Mouse (Mus musculus) MEL (cell line): ENCODE results near the gene Fam178b. TPM values are rescaled to one million over a fixed set of nuclear protein-coding genes. Genes with fewer than 3 reads are reported as not detected.

Experiments used
- DNase-seq: peaks from one replicate; pipeline ENCODE4 v3.0.0; 2011; ENCODE audit warnings: low read depth, low spot score
- H3K27ac ChIP-seq: 2 replicates; pipeline ENCODE4 v1.5.1; 2012; ENCODE audit warnings: low read depth, mild to moderate bottlenecking, control low read depth, low read length, moderate library complexity; ENCODE audit not compliant: control insufficient read depth
- H3K27me3 ChIP-seq, 2 experiments: fragments of 150-350 bp in 1 of 2; sonication (generic) in 1 of 2; 2 replicates each; pipeline ENCODE4 v1.6.1; 2012; ENCODE audit warnings: low read length in 2 of 2, mild to moderate bottlenecking in 2 of 2, improper control_type of control experiment in 1 of 2, moderate library complexity in 1 of 2; ENCODE audit not compliant: insufficient read depth in 2 of 2, control insufficient read depth in 1 of 2
- H3K36me3 ChIP-seq, 2 experiments: 2 replicates each; pipeline ENCODE4 v1.6.1; 2012 to 2014; ENCODE audit warnings: low read length in 2 of 2, improper control_type of control experiment in 1 of 2, inconsistent platforms in 1 of 2, mild to moderate bottlenecking in 1 of 2; ENCODE audit not compliant: insufficient read depth in 2 of 2, control insufficient read depth in 1 of 2
- H3K4me1 ChIP-seq, 2 experiments: fragments of 150-350 bp in 1 of 2; sonication (generic) in 1 of 2; 2 replicates each; pipeline ENCODE4 v1.6.1; 2012; ENCODE audit warnings: low read length in 2 of 2, improper control_type of control experiment in 1 of 2, mild to moderate bottlenecking in 1 of 2; ENCODE audit not compliant: insufficient read depth in 2 of 2, control insufficient read depth in 1 of 2
- H3K4me3 ChIP-seq, 2 experiments: fragments of 150-350 bp in 1 of 2; sonication (generic) in 1 of 2; 2 replicates each; pipeline ENCODE4 v1.5.1; 2012; ENCODE audit warnings: low read depth in 2 of 2, low read length in 2 of 2, mild to moderate bottlenecking in 2 of 2, moderate library complexity in 2 of 2, control low read depth in 1 of 2, improper control_type of control experiment in 1 of 2; ENCODE audit not compliant: control insufficient read depth in 1 of 2, insufficient read depth in 1 of 2
- H3K79me2 ChIP-seq: 2 replicates; pipeline ENCODE4 v1.6.1; 2012; ENCODE audit warnings: mild to moderate bottlenecking, low read length, moderate library complexity; ENCODE audit not compliant: control insufficient read depth, poor library complexity, insufficient read depth
- H3K9ac ChIP-seq: 2 replicates; pipeline ENCODE4 v1.6.1; 2012; ENCODE audit warnings: low read depth, mild to moderate bottlenecking, control low read depth, low read length, moderate library complexity; ENCODE audit not compliant: control insufficient read depth, poor library complexity, severe bottlenecking
- H3K9me3 ChIP-seq: fragments of 150-350 bp; sonication (generic); replicated peaks from 2 replicates; pipeline ENCODE4 v1.6.1; 2012; ENCODE audit warnings: mild to moderate bottlenecking, low read length, improper control_type of control experiment, moderate library complexity; ENCODE audit not compliant: insufficient read depth
- BHLHE40 ChIP-seq: IDR thresholded peaks from 2 replicates; pipeline ENCODE4 v1.6.1; 2012; ENCODE audit warnings: low read depth, mild to moderate bottlenecking, inconsistent platforms, low read length, improper control_type of control experiment, borderline replicate concordance
- CTCF ChIP-seq, 3 experiments: IDR thresholded peaks in 2 of 3; conservative IDR thresholded peaks in 1 of 3; 2 replicates each; pipeline ENCODE4 v1.5.1; 2011 to 2012; ENCODE audit warnings: low read length in 3 of 3, low read depth in 2 of 3, mild to moderate bottlenecking in 2 of 3, improper control_type of control experiment in 1 of 3, inconsistent platforms in 1 of 3, mixed read lengths in 1 of 3, moderate library complexity in 1 of 3; ENCODE audit not compliant: control insufficient read depth in 1 of 3, insufficient read depth in 1 of 3, poor library complexity in 1 of 3, severe bottlenecking in 1 of 3
- E2F4 ChIP-seq: IDR thresholded peaks from 2 replicates; pipeline ENCODE4 v1.6.1; 2011; ENCODE audit warnings: low read depth, low read length, improper control_type of control experiment, borderline replicate concordance
- ELF1 ChIP-seq: IDR thresholded peaks from 2 replicates; pipeline ENCODE4 v1.6.1; 2014; ENCODE audit warnings: low read depth, mild to moderate bottlenecking, inconsistent platforms, low read length, improper control_type of control experiment, moderate library complexity
- EP300 ChIP-seq, 2 experiments: IDR thresholded peaks; 2 replicates each; pipeline ENCODE4 v1.6.1; 2011; ENCODE audit warnings: improper control_type of control experiment in 2 of 2, low read length in 2 of 2, low read depth in 1 of 2, mild to moderate bottlenecking in 1 of 2
- ETS1 ChIP-seq: IDR thresholded peaks from 2 replicates; pipeline ENCODE4 v1.6.1; 2012; ENCODE audit warnings: low read depth, mild to moderate bottlenecking, inconsistent platforms, low read length, improper control_type of control experiment, moderate library complexity
- GATA1 ChIP-seq: IDR thresholded peaks from 2 replicates; pipeline ENCODE4 v1.6.1; 2011; ENCODE audit warnings: low read depth, low read length, improper control_type of control experiment
- JUND ChIP-seq: IDR thresholded peaks from 2 replicates; pipeline ENCODE4 v1.6.1; 2011; ENCODE audit warnings: low read depth, mild to moderate bottlenecking, improper control_type of control experiment, low read length
- MAFK ChIP-seq: IDR thresholded peaks from 2 replicates; pipeline ENCODE4 v1.6.1; 2011; ENCODE audit warnings: low read depth, mild to moderate bottlenecking, low read length, improper control_type of control experiment, borderline replicate concordance
- MAZ ChIP-seq: IDR thresholded peaks from 2 replicates; pipeline ENCODE4 v1.6.1; 2012; ENCODE audit warnings: low read depth, mild to moderate bottlenecking, inconsistent platforms, low read length, improper control_type of control experiment
- MXI1 ChIP-seq: IDR thresholded peaks from 2 replicates; pipeline ENCODE4 v1.6.1; 2011; ENCODE audit warnings: mild to moderate bottlenecking, low read depth, low read length, improper control_type of control experiment
- MYB ChIP-seq: IDR thresholded peaks from 2 replicates; pipeline ENCODE4 v1.6.1; 2011; ENCODE audit warnings: mild to moderate bottlenecking, low read depth, low read length, improper control_type of control experiment
- MYC ChIP-seq: IDR thresholded peaks from 2 replicates; pipeline ENCODE4 v1.6.1; 2011; ENCODE audit warnings: low read depth, mild to moderate bottlenecking, low read length, improper control_type of control experiment, moderate library complexity
- NRF1 ChIP-seq: IDR thresholded peaks from 2 replicates; pipeline ENCODE4 v1.6.1; 2014; ENCODE audit warnings: low read depth, mild to moderate bottlenecking, inconsistent platforms, low read length, improper control_type of control experiment, moderate library complexity; ENCODE audit not compliant: poor library complexity, insufficient read depth, severe bottlenecking
- POLR2A ChIP-seq, 2 experiments: IDR thresholded peaks; 2 replicates each; pipeline ENCODE4 v1.6.1; 2011 to 2012; ENCODE audit warnings: low read length in 2 of 2, mild to moderate bottlenecking in 2 of 2, control low read depth in 1 of 2, improper control_type of control experiment in 1 of 2, low read depth in 1 of 2, moderate library complexity in 1 of 2; ENCODE audit not compliant: control insufficient read depth in 1 of 2, insufficient read depth in 1 of 2, poor library complexity in 1 of 2
- POLR2AphosphoS5 ChIP-seq: IDR thresholded peaks from 2 replicates; pipeline ENCODE4 v1.6.1; 2012; ENCODE audit warnings: low read depth, borderline replicate concordance, mild to moderate bottlenecking, inconsistent platforms, low read length, moderate library complexity, mixed read lengths
- RAD21 ChIP-seq: IDR thresholded peaks from 2 replicates; pipeline ENCODE4 v1.6.1; 2011; ENCODE audit warnings: mild to moderate bottlenecking, low read depth, low read length, improper control_type of control experiment
- SIN3A ChIP-seq: IDR thresholded peaks from 2 replicates; pipeline ENCODE4 v1.6.1; 2012; ENCODE audit warnings: low read length, improper control_type of control experiment, inconsistent platforms
- SMC3 ChIP-seq: IDR thresholded peaks from 2 replicates; pipeline ENCODE4 v1.6.1; 2011; ENCODE audit warnings: low read depth, low read length, improper control_type of control experiment
- TAL1 ChIP-seq: IDR thresholded peaks from 2 replicates; pipeline ENCODE4 v1.6.1; 2012; ENCODE audit warnings: mild to moderate bottlenecking, inconsistent platforms, low read length, moderate library complexity, mixed read lengths
- TCF12 ChIP-seq: IDR thresholded peaks from 2 replicates; pipeline ENCODE4 v1.6.1; 2014; ENCODE audit warnings: low read depth, mild to moderate bottlenecking, inconsistent platforms, low read length, improper control_type of control experiment, moderate library complexity
- USF2 ChIP-seq, 2 experiments: IDR thresholded peaks; 2 replicates each; pipeline ENCODE4 v1.6.1; 2011 to 2012; ENCODE audit warnings: improper control_type of control experiment in 2 of 2, low read length in 2 of 2, borderline replicate concordance in 1 of 2, inconsistent platforms in 1 of 2, low read depth in 1 of 2, mild to moderate bottlenecking in 1 of 2; ENCODE audit not compliant: insufficient read depth in 1 of 2
- ZC3H11A ChIP-seq: IDR thresholded peaks from 2 replicates; pipeline ENCODE4 v1.6.1; 2012; ENCODE audit warnings: low read depth, mild to moderate bottlenecking, inconsistent platforms, low read length, improper control_type of control experiment
- ZKSCAN1 ChIP-seq: IDR thresholded peaks from 2 replicates; pipeline ENCODE4 v1.6.1; 2012; ENCODE audit warnings: low read depth, mild to moderate bottlenecking, inconsistent platforms, low read length, improper control_type of control experiment, moderate library complexity
- ZMIZ1 ChIP-seq: IDR thresholded peaks from 2 replicates; pipeline ENCODE4 v1.6.1; 2012; ENCODE audit warnings: low read depth, mild to moderate bottlenecking, inconsistent platforms, low read length, improper control_type of control experiment, moderate library complexity
- polyA plus RNA-seq, 2 experiments: library from polyadenylated mRNA; stranded (reverse) in 1 of 2; unstranded in 1 of 2; fragments of >175 nt in 1 of 2; fragments of >200 nt in 1 of 2; gene quantifications; 2 replicates each; pipeline versions ENCODE4 v1.2.1 to v1.2.4; 2012; ENCODE audit warnings: low replicate concordance in 2 of 2, low read depth in 1 of 2; ENCODE audit not compliant: insufficient read length in 2 of 2, insufficient read depth in 1 of 2, missing spikeins in 1 of 2
- total RNA-seq: library from RNA; depleted of rRNA; stranded (reverse); fragments of 300-350 nt; gene quantifications from 2 replicates; pipeline ENCODE4 v1.2.3, GENCODE M21; 2012

Fam178b gene
- total and polyA plus RNA-seq, 3 experiments = 0.19 to 0.29 TPM; not detected in 1

DNA sequence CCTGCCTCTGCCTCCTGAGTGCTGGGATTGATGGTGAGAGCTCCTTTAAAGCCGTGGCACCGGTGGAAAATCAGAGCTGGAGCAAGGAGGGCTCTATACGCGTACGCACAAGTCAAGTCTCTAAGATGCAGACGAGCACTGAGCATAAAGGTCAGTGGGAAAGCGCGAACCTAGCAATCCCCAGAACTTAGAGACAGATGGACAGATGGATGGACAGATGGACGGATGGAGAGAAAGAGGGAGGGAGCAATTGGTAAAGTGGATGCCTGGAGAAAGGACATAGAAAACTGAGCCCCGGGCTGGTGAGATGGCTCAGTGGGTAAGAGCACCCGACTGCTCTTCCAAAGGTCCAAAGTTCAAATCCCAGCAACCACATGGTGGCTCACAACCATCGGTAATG, 142.2 kb downstream of the Fam178b start:
- Histone ChIP-seq H3K9me3 (no peaks in the 10 kb centered on the region), H3K27ac (no peak overlapping the region), H3K27me3 (no peaks in the 10 kb centered on the region), H3K36me3 (no peaks in the 10 kb centered on the region; a peak in 1 of 4 replicates), H3K79me2 (peaks cover 1% of the 10 kb centered on the region; the same call in 1 of the 2 replicates)
- DNase-seq = no peak
- no peak for TF ChIP-seq JUND
- TF ChIP-seq, all 39 proteins: peak for 0
- H3K9ac ChIP-seq = no peak overlapping the region
- H3K4me1 ChIP-seq = no peaks in the 10 kb centered on the region; a peak in 2 of 4 replicates
- no peak overlapping the region for H3K4me3 ChIP-seq

DNA sequence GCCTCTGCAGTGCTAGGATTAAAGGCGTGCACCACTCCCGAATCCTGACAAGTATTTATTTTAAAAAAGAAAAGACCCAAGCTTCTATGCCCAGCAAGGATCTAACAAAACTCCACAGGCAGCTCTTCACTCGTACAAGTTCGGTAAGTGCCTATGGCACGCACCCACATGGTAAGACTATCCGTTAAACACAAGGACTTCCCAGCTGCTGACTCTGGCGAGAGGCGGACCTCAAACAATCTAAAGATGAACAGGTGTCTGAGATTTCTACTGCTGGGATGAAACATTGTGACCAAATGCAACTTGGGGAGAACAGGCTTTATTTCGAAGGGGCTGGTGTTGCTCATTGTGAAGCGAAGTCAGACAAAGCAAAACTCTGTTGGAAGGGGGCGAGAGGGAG, 142.9 kb downstream of the Fam178b start:
- Histone ChIP-seq H3K9ac (no peak overlapping the region), H3K27ac (no peak overlapping the region), H3K4me3 (no peak overlapping the region), H3K36me3 (no peaks in the 10 kb centered on the region; a peak in 1 of 4 replicates)
- DNase-seq = no peak
- TF ChIP-seq TCF12 (no peak), USF2 (IDR thresholded peaks at IDR 0.05; ENCODE audit: borderline replicate concordance in 1 of 2, insufficient read depth in 1 of 2, low read depth in 1 of 2, low read length in 2 of 2) (no peak), ELF1 (no peak), ETS1 (no peak), ZMIZ1 (no peak), ZKSCAN1 (no peak), GATA1 (no peak), BHLHE40 (no peak), ZC3H11A (no peak), MXI1 (no peak), TAL1 (no peak), SIN3A (no peak), CTCF (IDR thresholded peaks at IDR 0.05 in 2 of 3, conservative IDR thresholded peaks at IDR 0.05 in 1 of 3; ENCODE audit: control insufficient read depth in 1 of 3, insufficient read depth in 1 of 3, low read depth in 2 of 3, low read length in 3 of 3, poor library complexity in 1 of 3, severe bottlenecking in 1 of 3) (no peak), MYC (no peak)
- TF ChIP-seq, all 39 proteins: peak for 0
- Histone ChIP-seq H3K9me3 (no peaks in the 10 kb centered on the region), H3K27me3 (no peaks in the 10 kb centered on the region), H3K4me1 (no peaks in the 10 kb centered on the region), H3K79me2 (peaks cover 1% of the 10 kb centered on the region; the same call in 1 of the 2 replicates)

DNA sequence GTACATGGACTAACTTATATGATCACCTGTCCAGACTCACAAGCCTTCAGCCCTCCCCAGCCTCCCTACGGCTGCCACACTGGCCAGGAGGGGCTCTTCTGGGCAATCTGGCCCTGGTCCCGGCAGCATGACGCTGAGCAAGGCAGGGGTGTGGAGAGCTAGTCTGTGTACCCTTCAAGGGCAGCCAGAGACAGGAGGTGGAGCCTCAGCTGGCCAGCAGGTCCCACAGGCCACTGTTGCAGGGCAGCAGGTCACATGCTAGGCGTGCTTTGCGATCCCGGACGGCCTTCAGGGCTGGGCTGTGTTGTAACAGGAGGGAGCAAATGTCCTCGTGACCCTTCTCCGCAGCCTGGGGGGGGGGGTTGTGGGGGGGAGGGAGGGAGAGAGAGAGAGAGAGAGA, 143.8 kb downstream of the Fam178b start, which contains the start of gene Gm42417:
TSS of gene Gm42417 (minus strand) at position 244 of the 400 bp plus-strand sequence.
- peaks cover 0 to 4% of the 10 kb centered on the region in 2 experiments; a peak in 2 of 4 replicates for H3K4me1 ChIP-seq
- no peaks in the 10 kb centered on the region; a peak in 1 of 4 replicates for H3K36me3 ChIP-seq
- H3K27me3 ChIP-seq = no peaks in the 10 kb centered on the region
- no peak within 1 kb of the TSS for H3K9ac ChIP-seq
- H3K79me2 ChIP-seq = no peaks in the 10 kb centered on the region
- no peaks in the 10 kb centered on the region for H3K9me3 ChIP-seq
- DNase-seq = no peak
- TF ChIP-seq POLR2A (IDR thresholded peaks at IDR 0.05; ENCODE audit: control insufficient read depth in 1 of 2, insufficient read depth in 1 of 2, low read depth in 1 of 2, low read length in 2 of 2, poor library complexity in 1 of 2) (no peak), SMC3 (no peak), MAZ (no peak), NRF1 (no peak), EP300 (IDR thresholded peaks at IDR 0.05; ENCODE audit: low read depth in 1 of 2, low read length in 2 of 2) (no peak), JUND (no peak), MAFK (no peak), ETS1 (no peak), TAL1 (no peak), MYB (no peak), RAD21 (no peak), ZKSCAN1 (no peak), ZC3H11A (no peak), POLR2AphosphoS5 (no peak), E2F4 (no peak), MXI1 (no peak)
- no peak within 1 kb of the TSS for H3K27ac ChIP-seq
- H3K4me3 ChIP-seq = no peak within 1 kb of the TSS
